Mouse (Mus musculus) 3134 (cell line): ENCODE data around the gene Samd5.

Source experiments
- DNase-seq: peaks from one replicate; pipeline ENCODE4 v3.0.0-alpha.2; 2011; ENCODE audit warnings: low spot score; ENCODE audit not compliant: insufficient read length; ENCODE audit errors: extremely low read depth

The Samd5 gene

DNA sequence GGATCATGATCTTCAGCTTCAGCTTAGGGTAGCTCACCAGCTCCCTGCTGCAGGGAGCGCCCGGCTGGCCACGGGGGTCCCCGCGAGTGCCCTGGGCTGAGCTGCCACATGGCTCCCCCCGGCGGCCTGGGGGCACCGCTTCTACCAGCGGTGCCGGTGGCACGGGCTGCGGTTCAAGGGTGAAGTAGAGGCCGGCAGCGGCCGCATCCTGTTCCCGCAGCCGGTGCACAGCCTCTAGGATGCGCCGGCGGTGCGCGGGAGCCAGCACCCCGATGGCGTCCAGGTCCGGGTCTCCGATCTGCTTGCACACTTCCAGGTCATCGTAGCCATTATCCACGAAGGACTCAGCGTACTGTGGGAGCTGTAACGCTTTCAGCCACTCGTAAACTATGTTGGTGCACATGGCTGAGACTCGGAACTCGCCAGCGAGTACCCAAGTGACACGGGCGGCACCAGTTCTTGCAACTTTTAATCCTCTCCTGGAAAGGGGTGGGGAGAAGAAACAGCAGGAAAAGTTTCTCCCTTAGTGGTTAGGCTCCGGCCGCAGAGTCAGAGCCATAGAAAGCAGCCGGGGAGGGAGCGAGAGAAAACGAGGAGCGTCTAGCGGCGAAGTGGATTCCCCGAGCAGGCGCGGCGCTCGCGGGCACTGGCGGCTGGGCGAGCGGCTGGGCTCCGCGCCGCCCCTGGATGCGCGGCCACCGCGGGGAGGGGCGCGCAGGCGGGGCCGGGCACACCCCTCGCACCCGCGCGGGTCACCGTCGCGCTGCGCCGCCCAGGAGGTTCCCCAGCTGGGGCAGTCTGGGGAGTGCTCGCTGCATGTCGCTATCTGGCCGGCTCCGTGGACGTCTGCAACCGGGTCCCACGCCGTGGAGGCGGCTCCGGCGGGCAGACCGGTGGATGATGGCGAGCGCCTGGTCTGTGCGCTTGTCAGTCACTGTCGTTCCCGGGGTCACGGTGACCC lies at the start of gene Samd5:
TSS of gene Samd5 (minus strand) at position 648 of the 961 bp plus-strand sequence.
- no peak for DNase-seq

DNA sequence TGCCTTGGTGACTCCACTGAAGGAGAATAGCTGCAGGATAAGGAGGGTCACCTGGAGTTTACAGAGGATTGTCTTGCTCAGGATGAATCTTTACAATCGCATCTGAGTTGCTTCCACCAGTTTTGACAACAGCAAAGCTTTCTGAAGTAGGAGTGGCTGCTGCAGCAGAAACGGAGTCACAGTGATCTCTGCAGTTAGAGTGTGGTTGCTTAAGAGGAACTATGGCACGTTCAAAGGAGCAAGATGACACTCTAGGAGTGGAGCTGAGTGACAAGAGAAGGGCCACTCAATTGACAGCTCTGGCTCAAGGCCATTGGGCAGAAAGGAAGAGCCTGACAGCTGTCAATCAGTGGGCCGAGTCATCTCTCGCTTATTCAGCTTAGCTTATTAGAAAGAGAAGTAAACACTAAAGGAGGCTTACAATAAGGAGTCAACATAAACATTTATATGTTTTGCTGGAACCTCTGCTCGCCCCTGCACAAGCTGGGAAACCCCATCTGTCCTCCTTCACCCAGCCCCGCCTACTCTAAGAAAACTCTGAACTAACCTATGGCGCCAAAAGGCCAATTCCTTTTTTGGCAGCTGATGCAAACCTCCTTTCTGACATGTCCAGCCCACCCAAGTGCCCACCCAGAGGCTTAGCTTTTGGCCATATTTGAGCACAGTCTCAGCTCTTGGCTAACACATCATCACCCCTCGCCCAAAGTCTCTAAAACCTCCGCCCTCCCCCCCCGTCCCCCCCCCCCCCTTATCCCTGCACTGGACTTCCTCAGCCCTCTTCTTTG lies 47.7 kb upstream of the Samd5 start:
- no peak for DNase-seq

- DNase-seq, result no peak
Observed at GRCm38 (mm10) chr10:9720027-9720426, 45.0 kb upstream of the Samd5 start.

DNA sequence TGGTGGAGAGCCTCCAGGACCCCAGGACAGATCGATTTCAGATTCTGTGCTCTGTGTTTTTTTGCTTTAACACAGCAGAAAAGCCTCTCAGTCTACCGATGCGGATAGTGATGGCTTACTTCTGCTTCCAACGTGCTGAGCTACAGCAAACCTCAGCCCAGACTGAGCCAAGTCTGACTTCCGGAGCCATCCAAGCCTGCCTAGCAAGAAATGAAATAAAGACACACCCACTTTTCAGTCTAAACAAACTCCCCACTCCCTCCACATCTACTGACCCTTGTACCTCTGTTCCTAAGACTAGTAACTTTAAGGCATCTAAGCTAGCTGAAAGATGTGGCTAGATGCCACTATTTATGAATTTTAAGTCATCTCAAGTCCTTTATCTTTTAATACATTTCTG lies 43.1 kb upstream of the Samd5 start:
- no peak for DNase-seq

GRCm38 (mm10) chr10:9704956-9705355 lies 29.9 kb upstream of the Samd5 start:
- DNase-seq, result no peak

DNA sequence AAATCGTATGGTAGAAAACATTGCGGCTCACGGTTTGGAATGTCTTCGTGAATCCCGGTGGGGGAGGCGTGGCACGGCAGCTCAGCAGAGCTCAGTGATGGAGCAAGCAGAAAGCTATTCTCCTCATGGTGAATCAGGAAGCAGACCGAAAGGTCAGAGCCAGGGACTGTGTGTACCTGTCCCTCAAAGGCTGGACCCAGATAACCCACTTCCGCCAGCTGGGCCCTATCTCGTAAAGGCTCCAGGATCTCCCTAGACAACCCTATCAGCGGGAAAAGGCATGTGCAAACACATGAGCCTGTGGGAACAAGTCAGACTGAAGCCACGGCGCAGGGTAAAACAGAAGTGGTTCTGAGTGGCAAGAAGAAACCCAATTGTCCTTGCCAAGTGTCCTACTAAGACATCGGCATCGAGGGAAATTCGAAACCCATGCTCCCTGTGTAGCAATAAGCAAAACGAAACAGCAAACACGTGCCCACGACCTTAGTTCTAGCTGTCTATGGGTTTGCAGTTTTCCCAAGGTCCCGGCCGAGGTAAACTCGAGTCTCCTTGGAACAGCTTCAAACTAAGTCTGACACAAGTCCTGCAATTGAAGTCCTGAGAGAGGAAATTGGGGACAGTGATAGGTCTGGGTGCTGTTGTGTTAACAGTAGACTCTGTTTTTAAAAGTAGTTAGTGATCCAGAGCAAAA lies 24.2 kb upstream of the Samd5 start:
- DNase-seq, result no peak

DNA sequence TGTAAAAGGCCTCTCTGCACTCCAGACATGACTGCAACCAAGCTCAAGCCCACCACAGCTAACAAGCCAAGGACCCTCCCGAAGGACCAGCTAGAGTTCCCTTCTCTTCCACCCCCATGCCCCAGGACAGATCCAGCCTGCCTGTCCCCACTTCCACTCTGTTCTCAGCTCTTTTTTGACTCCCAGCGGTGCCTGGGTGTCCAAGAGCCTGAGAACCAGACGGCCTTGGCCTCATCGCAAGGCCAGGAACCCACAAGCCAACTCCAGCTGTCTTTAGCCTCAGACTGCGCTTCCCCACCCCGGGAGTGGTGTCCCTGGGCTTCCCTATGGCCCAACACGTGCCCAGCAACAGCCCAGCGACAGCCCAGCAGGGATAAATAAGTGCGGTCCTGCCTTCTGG lies 23.1 kb upstream of the Samd5 start:
- DNase-seq, result no peak

DNA sequence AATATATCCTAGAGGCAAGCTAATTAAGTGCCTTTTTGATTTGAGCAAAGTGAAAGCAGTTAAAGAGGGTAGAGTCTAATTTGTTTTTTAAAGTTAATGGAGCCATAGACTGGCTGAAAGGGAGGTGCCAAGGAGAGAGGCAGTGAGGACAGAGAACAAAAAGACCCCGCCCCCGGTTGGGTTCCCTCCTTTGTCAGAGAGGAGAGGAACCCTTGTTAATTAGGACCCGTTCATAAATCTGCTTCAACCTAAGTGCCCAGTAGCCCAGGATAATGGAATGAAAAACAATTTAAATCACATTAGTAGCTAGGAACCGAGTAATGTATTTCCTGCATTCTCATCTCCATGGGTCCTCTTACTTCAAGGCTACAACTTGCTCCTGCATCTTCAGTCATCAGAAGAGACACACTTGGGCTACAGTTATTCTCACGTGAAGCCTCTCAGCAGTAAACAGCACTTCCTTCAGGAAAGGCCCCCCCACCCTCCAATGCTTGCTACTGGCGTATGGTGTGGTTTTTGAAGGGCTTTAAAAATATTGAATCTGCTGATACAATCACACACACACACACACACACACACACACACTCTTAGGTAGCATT lies 21.6 kb upstream of the Samd5 start:
- no peak for DNase-seq

GRCm38 (mm10) chr10:9693990-9694699 lies 19.1 kb upstream of the Samd5 start:
- DNase-seq, result no peak

- DNase-seq, result no peak
Observed at GRCm38 (mm10) chr10:9680928-9681327, 5.9 kb upstream of the Samd5 start.

DNA sequence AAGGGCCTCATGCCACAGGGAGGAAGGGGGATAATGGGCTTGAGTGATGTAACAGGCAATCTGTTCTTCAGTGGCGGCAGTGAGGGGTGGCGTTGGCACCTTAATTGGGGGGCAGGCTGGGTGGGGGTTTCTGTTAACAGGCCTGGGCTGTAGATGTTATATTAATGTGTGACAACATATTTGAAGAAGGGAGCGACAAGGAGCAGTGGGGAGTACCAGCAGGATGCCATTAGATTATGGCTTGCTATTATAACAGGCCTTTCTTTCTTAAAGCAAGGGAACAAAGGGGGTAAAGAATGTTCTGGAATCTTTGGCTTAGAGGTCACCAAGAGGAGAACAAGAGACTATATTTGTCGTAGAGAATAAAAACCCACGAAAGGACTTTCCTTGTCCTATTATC lies 4.9 kb upstream of the Samd5 start:
- DNase-seq, result no peak

DNA sequence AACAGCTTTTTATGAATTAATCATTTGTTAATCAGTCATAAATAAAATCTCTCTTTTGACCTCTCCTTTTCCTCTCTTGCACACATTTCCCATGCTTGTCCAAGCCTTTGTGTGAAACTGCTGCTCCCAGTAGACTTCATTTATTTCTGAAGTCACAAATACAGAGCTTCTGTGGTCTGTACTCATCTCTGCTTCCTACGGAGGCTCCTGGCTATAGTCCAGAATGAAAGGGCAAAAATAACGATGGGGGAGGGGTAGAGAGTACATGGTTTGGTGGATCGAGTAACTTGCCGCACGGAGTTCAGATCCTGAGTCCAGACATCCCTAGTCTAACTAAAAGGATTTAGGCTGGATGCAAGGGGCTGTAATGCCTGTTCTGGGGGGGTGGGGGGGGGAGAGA lies 3.1 kb upstream of the Samd5 start:
- DNase-seq, result no peak

DNA sequence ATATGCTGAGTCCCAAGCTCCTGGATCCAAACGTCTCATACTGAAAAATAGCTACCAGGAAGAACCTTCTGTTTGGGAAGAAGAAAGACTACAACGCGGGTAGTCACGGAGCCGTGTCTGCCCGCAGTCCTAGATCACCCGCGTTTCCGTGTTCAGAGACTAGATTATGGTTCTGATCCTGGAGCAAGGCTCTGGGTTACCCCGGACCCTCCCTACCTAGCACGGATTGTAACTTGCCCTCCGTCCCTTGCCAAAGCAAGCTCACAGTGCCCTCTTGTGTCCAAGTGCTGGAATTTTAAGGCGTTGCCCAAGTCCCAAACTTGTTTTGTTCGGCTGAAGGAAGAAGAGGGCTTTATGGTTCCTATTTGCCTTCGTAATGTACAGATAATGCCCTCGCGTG lies 1.9 kb upstream of the Samd5 start:
- peak; percentile 56 for DNase-seq

DNA sequence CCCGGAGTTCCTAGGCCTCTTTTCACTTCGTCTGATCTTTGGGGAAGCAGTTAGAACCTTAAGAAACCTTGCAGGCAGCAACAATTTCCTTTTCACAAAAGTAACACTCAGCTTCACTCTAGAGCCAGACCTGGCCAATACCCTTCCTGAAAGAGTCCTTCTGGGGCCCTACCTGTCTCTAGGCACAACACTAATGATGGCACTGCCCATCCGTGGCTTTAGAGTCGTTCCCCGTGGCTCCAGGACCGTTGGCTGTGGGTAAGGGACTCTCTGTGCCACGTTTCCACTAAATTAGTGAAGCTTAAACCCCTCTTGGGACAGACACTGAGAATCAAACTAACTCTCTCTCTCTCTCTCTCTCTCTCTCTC lies 1.4 kb upstream of the Samd5 start:
- DNase-seq, result no peak

DNA sequence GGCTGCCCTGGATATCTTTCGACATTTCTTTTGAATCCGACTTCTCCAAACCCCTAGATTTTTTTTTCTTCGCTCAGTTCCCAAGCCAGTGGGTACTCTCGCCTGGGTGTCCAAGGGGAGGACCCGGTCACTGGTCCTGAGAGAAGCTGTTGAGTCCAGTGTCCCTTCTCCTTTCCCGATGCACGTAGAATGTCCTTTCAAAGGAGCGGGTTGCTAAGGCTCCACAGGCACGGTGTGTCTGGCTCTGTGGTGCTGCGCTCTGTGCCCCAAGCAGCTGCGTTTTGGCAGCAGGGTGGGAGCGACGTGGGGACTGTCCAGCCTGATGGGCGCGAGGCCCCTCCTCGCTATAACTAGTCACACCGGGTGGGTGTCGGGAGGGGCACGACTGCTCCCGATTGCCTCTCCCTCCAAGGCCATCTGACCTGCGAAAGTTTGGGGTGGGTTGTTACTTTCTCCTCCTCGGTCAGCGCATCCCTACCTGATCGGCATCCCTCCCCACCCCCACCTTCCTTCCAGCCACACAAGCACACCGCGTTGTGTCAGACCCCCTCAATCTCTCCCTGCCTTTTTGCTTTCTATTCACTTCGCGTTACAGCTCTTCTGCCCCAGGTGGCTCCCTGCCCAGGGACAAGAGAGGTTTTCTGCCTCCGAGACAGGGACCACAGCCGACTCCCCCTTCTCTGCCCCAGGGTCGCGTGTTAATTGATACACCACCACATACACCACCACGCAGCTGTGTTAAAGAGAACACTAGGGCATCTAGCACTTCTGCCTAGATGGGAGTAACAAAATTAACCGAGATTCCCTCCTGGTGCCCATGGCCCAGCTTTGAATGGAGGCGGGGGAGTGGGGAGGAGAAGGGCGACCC lies 776 bp upstream of the Samd5 start:
- no peak for DNase-seq

DNA sequence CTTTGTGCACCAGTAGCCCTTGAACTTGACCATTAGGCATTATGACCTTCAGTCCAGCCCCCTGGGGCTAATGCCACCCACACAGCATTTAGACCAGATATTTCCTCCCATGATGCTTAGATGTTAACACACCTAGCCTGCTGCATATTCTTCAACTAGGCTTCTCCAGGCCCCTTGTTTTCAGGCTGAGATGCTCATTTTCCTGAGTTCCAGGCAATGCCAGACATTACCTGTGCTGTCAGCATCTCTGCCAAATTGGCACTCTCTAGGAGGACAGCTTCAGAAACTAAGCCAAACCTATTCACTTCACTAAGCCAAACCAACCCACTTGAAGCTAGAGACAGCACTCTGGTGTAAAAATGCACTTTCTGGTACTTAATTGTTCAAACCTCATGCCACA lies 1.7 kb downstream of the Samd5 start:
- no peak for DNase-seq

DNA sequence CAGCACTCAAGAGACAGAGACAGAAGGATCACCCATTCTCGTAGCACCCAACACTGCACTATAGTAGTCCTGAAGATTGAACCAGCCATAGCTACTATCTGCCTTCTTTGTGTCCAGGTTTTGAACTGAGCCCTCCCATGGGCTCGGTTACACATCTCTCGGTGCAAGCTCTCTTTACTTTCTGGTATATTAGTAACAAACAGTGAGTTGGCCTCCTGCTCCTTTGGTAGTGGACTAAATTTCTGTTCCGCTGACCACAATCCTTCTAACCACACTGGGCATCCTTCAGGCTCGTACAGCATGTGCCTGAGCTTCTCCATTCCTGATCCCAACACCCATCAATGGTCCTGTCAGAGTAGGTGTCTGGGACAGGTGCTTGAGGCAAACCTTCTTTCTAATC lies 2.3 kb downstream of the Samd5 start:
- DNase-seq, result no peak

DNA sequence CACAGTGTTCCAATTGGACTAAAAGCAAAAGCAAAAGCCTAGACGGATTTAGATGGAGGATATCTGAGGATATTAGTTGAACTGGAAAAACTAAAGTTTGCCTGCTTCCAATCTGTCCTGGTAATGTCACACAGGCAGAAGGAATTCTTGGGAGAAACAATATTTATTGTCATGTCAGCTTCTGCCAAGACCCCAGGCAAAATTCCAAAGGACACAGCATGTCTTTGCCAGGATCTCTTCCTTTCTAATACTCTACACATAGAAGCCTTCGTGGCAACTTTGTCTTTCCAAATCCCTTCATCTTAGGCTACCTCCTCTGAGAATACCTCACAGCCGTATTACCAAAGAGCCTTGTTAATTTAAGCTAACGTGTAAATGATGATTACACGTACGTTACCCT lies 4.7 kb downstream of the Samd5 start:
- DNase-seq, result no peak

DNA sequence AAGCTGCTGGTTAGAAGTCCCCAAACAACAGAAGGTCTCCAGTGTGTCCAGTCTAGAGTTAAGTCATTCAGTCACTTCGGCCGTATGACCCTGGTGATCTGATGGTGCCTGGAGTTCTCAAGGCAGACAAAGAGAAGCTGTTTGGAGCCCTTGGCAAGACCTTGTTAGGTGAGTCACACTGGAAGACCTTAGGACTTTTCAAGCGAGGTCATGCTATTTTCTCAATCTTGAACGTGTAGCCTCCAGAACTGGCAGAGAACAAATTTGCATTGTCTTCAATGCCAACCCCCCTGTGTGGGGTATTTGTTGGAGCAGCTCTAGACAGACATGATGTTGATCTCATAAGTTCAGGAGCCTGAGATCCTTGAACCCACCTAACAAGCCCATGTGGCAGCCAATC lies 6.2 kb downstream of the Samd5 start:
- no peak for DNase-seq
